Mouse (Mus musculus): Measurements from ENCODE around the gene Ttc41.

Ttc41 gene

GRCm38 (mm10) chr10:86825871-86826522 is 120.4 kb downstream of the Ttc41 start:
- DNase-seq (ENCODE audit: low read depth, low spot score), result no peak

Measured in CD4-positive helper T cell, adult 2 months (primary cell).